Mouse (Mus musculus): ENCODE results near the gene Cacnb2.

GRCm38 (mm10) chr2:14988451-14988850 is 385.6 kb downstream of the Cacnb2 start:
- no peak for TF ChIP-seq CTCF (IDR thresholded peaks at IDR 0.05 in 2 of 3, conservative IDR thresholded peaks at IDR 0.05 in 1 of 3; ENCODE audit: control insufficient read depth in 1 of 3, insufficient read depth in 1 of 3, low read depth in 2 of 3, low read length in 3 of 3, poor library complexity in 1 of 3, severe bottlenecking in 1 of 3)
- no peak for TF ChIP-seq CHD2 (IDR thresholded peaks at IDR 0.05; ENCODE audit: low read length)
- TF ChIP-seq GATA1 (IDR thresholded peaks at IDR 0.05; ENCODE audit: low read depth, low read length): no peak
- no peak for TF ChIP-seq POLR2A (IDR thresholded peaks at IDR 0.05; ENCODE audit: control insufficient read depth in 1 of 2, insufficient read depth in 1 of 2, low read depth in 1 of 2, low read length in 2 of 2, poor library complexity in 1 of 2)
- TF ChIP-seq EP300 (IDR thresholded peaks at IDR 0.05; ENCODE audit: low read depth in 1 of 2, low read length in 2 of 2): no peak
- no peak for TF ChIP-seq JUND (IDR thresholded peaks at IDR 0.05; ENCODE audit: low read depth, low read length)
- TF ChIP-seq TBP (IDR thresholded peaks at IDR 0.05; ENCODE audit: low read depth, low read length): no peak
- no peak for TF ChIP-seq POLR2AphosphoS2 (IDR thresholded peaks at IDR 0.05; ENCODE audit: low read length)
- no peak for TF ChIP-seq KAT2A (conservative IDR thresholded peaks at IDR 0.05; ENCODE audit: low read depth, low read length)
- TF ChIP-seq BHLHE40 (IDR thresholded peaks at IDR 0.05; ENCODE audit: borderline replicate concordance, low read depth, low read length): no peak
- TF ChIP-seq MAX (IDR thresholded peaks at IDR 0.05; ENCODE audit: low read length): no peak
- no peak for TF ChIP-seq SMC3 (IDR thresholded peaks at IDR 0.05; ENCODE audit: low read depth, low read length)

Measured in MEL (cell line).